Mouse (Mus musculus) E14TG2a.4 (cell line): ENCODE results near the gene Prex1.

Experiments
- CTCF ChIP-seq: conservative IDR thresholded peaks from 2 replicates; pipeline ENCODE4 v1.5.1; 2014; ENCODE audit warnings: low read length
- NANOG ChIP-seq: IDR thresholded peaks from 2 replicates; pipeline ENCODE4 v1.6.1; 2014; ENCODE audit warnings: borderline replicate concordance, low read length, mixed read lengths

GRCm38 (mm10) chr2:166629941-166630674, 83.5 kb downstream of the Prex1 start:
- no peak for TF ChIP-seq CTCF
- TF ChIP-seq NANOG = no peak
